Mouse (Mus musculus) CH12.LX (cell line): ENCODE results near the gene Col6a6. TPM values are rescaled to one million over a fixed set of nuclear protein-coding genes. Genes with fewer than 3 reads are reported as not detected.
"Not testable (repeated sequence)": the region's sequence is repeated elsewhere in the genome, so short reads cannot be mapped to it uniquely, and the experiment has no call there.

Experiments used
- DNase-seq: peaks from one replicate; pipeline ENCODE4 v3.0.0-alpha.2; 2013; ENCODE audit errors: extremely low read depth
- H3K27ac ChIP-seq: 2 replicates; pipeline ENCODE4 v1.5.1; 2012; ENCODE audit warnings: low read depth, mild to moderate bottlenecking, control low read depth, moderate library complexity; ENCODE audit not compliant: insufficient read depth
- H3K27me3 ChIP-seq: replicated peaks from 2 replicates; pipeline ENCODE3; 2012; ENCODE audit warnings: inconsistent platforms
- H3K36me3 ChIP-seq, 2 experiments: replicated peaks in 1 of 2; 2 replicates each; pipeline versions ENCODE3 to v1.6.1; 2012; ENCODE audit warnings: inconsistent platforms in 1 of 2, low read length in 1 of 2, mild to moderate bottlenecking in 1 of 2, mixed read lengths in 1 of 2, moderate library complexity in 1 of 2; ENCODE audit not compliant: control insufficient read depth in 1 of 2, insufficient read depth in 1 of 2
- H3K4me1 ChIP-seq, 2 experiments: 2 replicates each; pipeline ENCODE4 v1.6.1; 2012; ENCODE audit warnings: inconsistent platforms in 1 of 2, moderate library complexity in 1 of 2; ENCODE audit not compliant: insufficient read depth in 2 of 2, control insufficient read depth in 1 of 2
- H3K4me2 ChIP-seq: 2 replicates; pipeline ENCODE4 v1.6.1; 2012; ENCODE audit warnings: low read depth, mild to moderate bottlenecking, control low read depth; ENCODE audit not compliant: poor library complexity, insufficient read depth, severe bottlenecking
- H3K4me3 ChIP-seq, 3 experiments: fragments of 150-350 bp in 1 of 3; sonication (generic) in 1 of 3; replicated peaks in 1 of 3; 2 replicates each; pipeline versions ENCODE3 to v1.5.1; 2011 to 2012; ENCODE audit warnings: low read depth in 2 of 3, low read length in 2 of 3, mild to moderate bottlenecking in 2 of 3, moderate library complexity in 2 of 3, control low read depth in 1 of 3, improper control_type of control experiment in 1 of 3, inconsistent platforms in 1 of 3, mixed read lengths in 1 of 3; ENCODE audit not compliant: poor library complexity in 1 of 3
- H3K79me2 ChIP-seq: replicated peaks from 2 replicates; pipeline ENCODE4 v1.6.1; 2012; ENCODE audit warnings: mild to moderate bottlenecking, moderate library complexity; ENCODE audit not compliant: control insufficient read depth, poor library complexity, insufficient read depth, severe bottlenecking; ENCODE audit errors: extremely low read depth
- H3K9ac ChIP-seq: 2 replicates; pipeline ENCODE4 v1.6.1; 2012; ENCODE audit warnings: low read depth, mild to moderate bottlenecking, control low read depth, moderate library complexity; ENCODE audit not compliant: insufficient read depth
- H3K9me3 ChIP-seq: replicated peaks from 2 replicates; pipeline ENCODE3; 2012; ENCODE audit warnings: low read length, inconsistent platforms, mixed read lengths
- BHLHE40 ChIP-seq: IDR thresholded peaks from 2 replicates; pipeline ENCODE4 v1.6.1; 2011; ENCODE audit warnings: mild to moderate bottlenecking, low read depth, low read length, improper control_type of control experiment
- CHD2 ChIP-seq: IDR thresholded peaks from 2 replicates; pipeline ENCODE4 v1.6.1; 2011; ENCODE audit warnings: low read length, improper control_type of control experiment
- EP300 ChIP-seq: IDR thresholded peaks from 2 replicates; pipeline ENCODE4 v1.6.1; 2011; ENCODE audit warnings: low read length, improper control_type of control experiment
- ETS1 ChIP-seq: conservative IDR thresholded peaks from 2 replicates; pipeline ENCODE4 v1.6.1; 2012; ENCODE audit warnings: low read depth, mild to moderate bottlenecking, inconsistent platforms, low read length, improper control_type of control experiment, moderate library complexity
- GABPA ChIP-seq: IDR thresholded peaks from 2 replicates; pipeline ENCODE4 v1.6.1; 2012; ENCODE audit warnings: low read depth, low read length, improper control_type of control experiment, inconsistent platforms; ENCODE audit not compliant: insufficient replicate concordance
- HCFC1 ChIP-seq: IDR thresholded peaks from 2 replicates; pipeline ENCODE4 v1.6.1; 2012; ENCODE audit warnings: low read depth, mild to moderate bottlenecking, inconsistent platforms, low read length, improper control_type of control experiment
- JUND ChIP-seq: conservative IDR thresholded peaks from 2 replicates; pipeline ENCODE4 v1.6.1; 2011; ENCODE audit warnings: low read depth, low read length, improper control_type of control experiment
- KAT2A ChIP-seq: IDR thresholded peaks from 2 replicates; pipeline ENCODE4 v1.6.1; 2012; ENCODE audit warnings: low read length, improper control_type of control experiment, inconsistent platforms; ENCODE audit not compliant: insufficient replicate concordance
- MEF2A ChIP-seq: IDR thresholded peaks from 2 replicates; pipeline ENCODE4 v1.6.1; 2014; ENCODE audit warnings: low read depth, mild to moderate bottlenecking, inconsistent platforms, low read length, improper control_type of control experiment, borderline replicate concordance
- PAX5 ChIP-seq: IDR thresholded peaks from 2 replicates; pipeline ENCODE4 v1.6.1; 2012; ENCODE audit warnings: low read length, inconsistent platforms, mixed read lengths
- RAD21 ChIP-seq: IDR thresholded peaks from 2 replicates; pipeline ENCODE4 v1.6.1; 2011; ENCODE audit warnings: low read depth, mild to moderate bottlenecking, low read length, improper control_type of control experiment, moderate library complexity
- SIN3A ChIP-seq: IDR thresholded peaks from 2 replicates; pipeline ENCODE4 v1.6.1; 2012; ENCODE audit warnings: low read length, improper control_type of control experiment, inconsistent platforms
- SMC3 ChIP-seq: IDR thresholded peaks from 2 replicates; pipeline ENCODE4 v1.6.1; 2011; ENCODE audit warnings: low read depth, low read length, improper control_type of control experiment
- TCF12 ChIP-seq: IDR thresholded peaks from 2 replicates; pipeline ENCODE4 v1.6.1; 2014; ENCODE audit warnings: low read depth, mild to moderate bottlenecking, inconsistent platforms, low read length, improper control_type of control experiment
- USF2 ChIP-seq: conservative IDR thresholded peaks from 2 replicates; pipeline ENCODE4 v1.6.1; 2011; ENCODE audit warnings: low read depth, low read length, improper control_type of control experiment
- ZKSCAN1 ChIP-seq: IDR thresholded peaks from 2 replicates; pipeline ENCODE4 v1.6.1; 2012; ENCODE audit warnings: low read depth, inconsistent platforms, low read length, improper control_type of control experiment, borderline replicate concordance
- ZMIZ1 ChIP-seq: IDR thresholded peaks from 2 replicates; pipeline ENCODE4 v1.6.1; 2012; ENCODE audit warnings: low read depth, mild to moderate bottlenecking, inconsistent platforms, low read length, improper control_type of control experiment
- dilution Hi-C: fragments of 300-500 bp; cut with MboI; formaldehyde crosslinking; loops from 2 replicates; pipeline ENCODE4 v1.14.3; 2020; ENCODE audit warnings: low sequenced_read_pairs; ENCODE audit not compliant: extremely low pct_unique_long_range_greater_than_20kb, extremely low pct_ligation_motif_present
- in situ Hi-C: fragments of 300-500 bp; cut with MboI; formaldehyde crosslinking; loops from 3 replicates; pipeline ENCODE4 v1.14.3; 2019; ENCODE audit warnings: low sequenced_read_pairs, low pct_ligation_motif_present, low pct_unique_long_range_greater_than_20kb, mixed read lengths
- polyA plus RNA-seq: library from polyadenylated mRNA; unstranded; fragments of >175 nt; gene quantifications from 2 replicates; pipeline ENCODE4 v1.2.1, GENCODE M21; 2012; ENCODE audit warnings: low read depth; ENCODE audit not compliant: insufficient read length
- total RNA-seq, 2 experiments: library from RNA; depleted of rRNA; stranded (reverse); fragments of 300-350 nt in 1 of 2; fragments of >200 nt in 1 of 2; gene quantifications; 2 replicates each; pipeline ENCODE4 v1.2.3; 2012 to 2014

Gene Col6a6
- total and polyA plus RNA-seq, 3 experiments, result not detected

DNA sequence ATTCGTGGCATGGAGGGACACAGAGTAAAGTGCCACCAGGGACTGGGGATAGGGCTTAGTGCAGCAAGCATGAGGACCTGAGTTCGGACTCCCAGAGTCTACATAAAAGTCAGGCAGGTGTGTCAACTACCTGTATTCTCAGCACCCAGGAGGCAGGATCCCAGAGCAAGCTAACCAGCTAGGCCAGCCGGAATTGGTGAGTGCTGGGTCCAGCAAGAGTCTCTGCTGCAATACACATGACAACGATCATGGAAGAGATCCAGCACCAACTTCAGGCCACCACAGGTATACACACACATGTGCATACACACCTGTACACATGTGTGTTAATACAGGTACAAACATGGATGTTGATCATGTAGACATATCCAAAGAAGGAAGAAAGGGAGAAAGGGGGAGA, 20.4 kb upstream of the Col6a6 start:
- Histone ChIP-seq H3K36me3 (no peaks in the 10 kb centered on the region), H3K27me3 (peaks cover 58% of the 10 kb centered on the region), H3K27ac (no peak overlapping the region), H3K79me2 (no peaks in the 10 kb centered on the region), H3K4me1 (no peaks in the 10 kb centered on the region), H3K9ac (no peak overlapping the region), H3K4me3 (no peak overlapping the region), H3K9me3 (peaks cover 3% of the 10 kb centered on the region), H3K4me2 (no peak overlapping the region)
- TF ChIP-seq JUND (no peak), ETS1 (no peak), HCFC1 (no peak), GABPA (no peak), CHD2 (no peak), RAD21 (no peak), KAT2A (no peak), SMC3 (no peak), PAX5 (no peak), SIN3A (no peak), MEF2A (no peak), ZKSCAN1 (no peak), EP300 (no peak), TCF12 (no peak), USF2 (no peak)
- dilution Hi-C loops (no loop called here), in situ Hi-C loops (no loop called here)
- no peak for DNase-seq

- Histone ChIP-seq H3K27me3 (peaks cover 55% of the 10 kb centered on the region), H3K9ac (no peak overlapping the region), H3K36me3 (no peaks in the 10 kb centered on the region), H3K4me1 (no peaks in the 10 kb centered on the region), H3K79me2 (no peaks in the 10 kb centered on the region), H3K9me3 (peaks cover 3% of the 10 kb centered on the region), H3K27ac (no peak overlapping the region), H3K4me2 (no peak overlapping the region), H3K4me3 (no peak overlapping the region)
- TF ChIP-seq BHLHE40 (no peak), ZMIZ1 (no peak)
- dilution Hi-C loops, result no loop called here
- in situ Hi-C loops, result no loop called here
- no peak for DNase-seq
Observed at GRCm38 (mm10) chr9:105847261-105847660, 19.3 kb upstream of the Col6a6 start.

DNA sequence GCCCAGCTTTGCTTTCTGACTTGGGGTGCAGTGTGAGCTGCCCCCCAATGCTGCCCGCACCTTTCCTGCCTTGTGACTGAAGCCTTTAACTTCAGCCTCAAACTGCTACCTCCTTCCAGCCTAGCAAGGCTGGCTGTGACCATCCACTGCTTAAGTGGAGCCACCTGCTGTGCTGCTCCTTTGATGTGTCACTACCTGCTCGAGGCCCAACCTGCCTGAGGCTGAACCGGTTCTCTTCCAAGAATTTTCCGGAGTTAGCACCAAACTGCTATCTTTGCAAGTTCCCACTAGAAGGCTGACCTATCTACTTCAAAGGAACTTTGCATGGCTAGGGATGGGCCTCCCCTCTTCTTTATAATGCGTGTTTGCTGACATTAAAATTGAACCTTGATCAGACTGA, 13.4 kb upstream of the Col6a6 start:
- in situ Hi-C loops, H3K4me2 ChIP-seq, H3K36me3 ChIP-seq, H3K4me1 ChIP-seq, DNase-seq, dilution Hi-C loops, H3K9me3 ChIP-seq, H3K79me2 ChIP-seq, H3K4me3 ChIP-seq, H3K27ac ChIP-seq, H3K9ac ChIP-seq: not testable (repeated sequence)
- peaks cover 24% of the 10 kb centered on the region for H3K27me3 ChIP-seq
